Mouse (Mus musculus) myocyte (in vitro differentiated cells): Measurements from ENCODE around the gene Med28.

Experiments used
- E2F4 ChIP-seq: IDR thresholded peaks from one replicate; pipeline ENCODE4 v1.6.1; 2011; ENCODE audit warnings: mild to moderate bottlenecking, control low read depth, moderate library complexity; ENCODE audit not compliant: insufficient read depth
- MAX ChIP-seq: IDR thresholded peaks from one replicate; pipeline ENCODE4 v1.6.1; 2011; ENCODE audit warnings: low read depth, mild to moderate bottlenecking, control low read depth
- MYOD1 ChIP-seq, 3 experiments: IDR thresholded peaks; one replicate each; pipeline ENCODE4 v1.6.1; 2011; ENCODE audit warnings: control low read depth in 2 of 3, low read depth in 2 of 3, mild to moderate bottlenecking in 2 of 3, moderate library complexity in 1 of 3; ENCODE audit not compliant: insufficient read length in 2 of 3, control insufficient read depth in 1 of 3
- MYOG ChIP-seq, 3 experiments: IDR thresholded peaks; one replicate each; pipeline ENCODE4 v1.6.1; 2011; ENCODE audit warnings: control low read depth in 2 of 3, low read depth in 2 of 3, mild to moderate bottlenecking in 2 of 3; ENCODE audit not compliant: insufficient read length in 2 of 3, control insufficient read depth in 1 of 3, insufficient read depth in 1 of 3
- POLR2A ChIP-seq: IDR thresholded peaks from one replicate; pipeline ENCODE4 v1.6.1; 2011; ENCODE audit warnings: low read depth, mild to moderate bottlenecking, control low read depth, moderate library complexity; ENCODE audit not compliant: insufficient read length
- POLR2AphosphoS2 ChIP-seq: IDR thresholded peaks from one replicate; pipeline ENCODE4 v1.6.1; 2011; ENCODE audit warnings: low read depth, control low read depth; ENCODE audit not compliant: insufficient read length
- REST ChIP-seq: IDR thresholded peaks from one replicate; pipeline ENCODE4 v1.6.1; 2011; ENCODE audit warnings: mild to moderate bottlenecking, control low read depth, moderate library complexity; ENCODE audit not compliant: insufficient read depth, insufficient read length
- SRF ChIP-seq: IDR thresholded peaks from one replicate; pipeline ENCODE4 v1.6.1; 2011; ENCODE audit warnings: low read depth; ENCODE audit not compliant: control insufficient read depth, insufficient read length
- TCF12 ChIP-seq: IDR thresholded peaks from one replicate; pipeline ENCODE4 v1.6.1; 2011; ENCODE audit warnings: mild to moderate bottlenecking, control low read depth; ENCODE audit not compliant: poor library complexity, insufficient read depth, severe bottlenecking
- USF1 ChIP-seq: IDR thresholded peaks from one replicate; pipeline ENCODE4 v1.6.1; 2011; ENCODE audit warnings: low read depth, mild to moderate bottlenecking, control low read depth, moderate library complexity

- TF ChIP-seq MYOG (IDR thresholded peaks at IDR 0.05; ENCODE audit: control insufficient read depth in 1 of 3, insufficient read depth in 1 of 3, insufficient read length in 2 of 3, low read depth in 2 of 3) (no peak), TCF12 (no peak), USF1 (no peak), POLR2A (no peak), MAX (no peak), MYOD1 (IDR thresholded peaks at IDR 0.05; ENCODE audit: control insufficient read depth in 1 of 3, insufficient read length in 2 of 3, low read depth in 2 of 3) (no peak), E2F4 (no peak), SRF (no peak), POLR2AphosphoS2 (no peak), REST (no peak)
Measured at GRCm38 (mm10) chr5:45495429-45495975, 24.5 kb upstream of the Med28 start.
